Mouse (Mus musculus): ENCODE data around the gene Prelid3b.

GRCm38 (mm10) chr2:174437697-174437982, 35.2 kb downstream of the Prelid3b start:
- TF ChIP-seq GATA1 (IDR thresholded peaks at IDR 0.05; ENCODE audit: low read length) (no peak), TAL1 (IDR thresholded peaks at IDR 0.05; ENCODE audit: low read length) (no peak)

Data from erythroblast, embryonic 14.5 days (primary cell).